Mouse (Mus musculus): ENCODE data around the gene Cln3.

Cln3 gene

DNA sequence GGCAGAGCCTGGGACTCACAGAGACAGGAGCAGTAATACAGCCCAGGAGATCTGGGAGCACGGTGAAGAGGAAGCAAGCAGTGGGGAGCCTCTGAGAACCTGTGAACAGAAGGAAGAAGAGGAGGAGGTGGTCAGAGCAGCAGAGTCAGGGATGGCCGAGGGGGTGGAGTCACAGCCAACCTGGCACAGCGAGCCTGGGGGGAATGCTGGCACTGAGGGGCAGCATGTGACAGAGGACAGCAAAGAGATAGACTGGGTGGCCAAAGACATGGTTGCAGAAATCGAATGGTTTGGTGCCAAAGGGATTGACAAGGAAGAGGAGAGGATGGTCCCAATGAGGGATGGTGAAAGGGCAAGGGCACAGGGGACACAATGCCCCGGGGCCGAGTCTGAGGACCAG, at the start of gene Cln3:
Cln3 (minus strand) TSS at position 101 of the 400 bp plus-strand sequence.
- DNase-seq (ENCODE audit: extremely low spot score, low read depth, low spot score): no peak

- DNase-seq (ENCODE audit: extremely low spot score, low read depth, low spot score): no peak
Measured at GRCm38 (mm10) chr7:126635375-126635774, 49.8 kb upstream of the Cln3 start.

DNA sequence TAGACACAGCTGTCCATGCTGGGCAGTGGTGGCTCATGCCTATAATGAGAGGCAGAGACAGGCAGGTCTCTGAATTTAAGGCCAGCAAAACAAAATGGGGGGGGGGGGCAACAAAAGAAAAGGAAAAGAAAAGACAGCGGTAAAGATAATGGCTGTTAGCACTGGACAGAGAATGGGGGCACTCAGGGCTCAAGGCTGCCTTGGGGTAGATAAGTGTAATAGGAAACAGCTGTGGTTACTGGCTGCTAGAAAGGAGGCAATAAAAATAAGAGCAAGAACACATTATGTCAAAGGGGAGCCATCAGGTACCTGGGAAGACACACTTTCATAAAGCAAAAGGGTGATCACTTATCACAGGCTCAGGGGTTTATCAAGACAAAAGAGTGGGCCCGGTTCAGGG, 46.9 kb upstream of the Cln3 start:
- DNase-seq (ENCODE audit: extremely low spot score, low read depth, low spot score): no peak

- DNase-seq (ENCODE audit: extremely low spot score, low read depth, low spot score): no peak
Measured at GRCm38 (mm10) chr7:126630824-126631518, 45.4 kb upstream of the Cln3 start, which contains the start of gene Nupr1. TSS of gene Nupr1 (minus strand) at chr7:126630861.

DNA sequence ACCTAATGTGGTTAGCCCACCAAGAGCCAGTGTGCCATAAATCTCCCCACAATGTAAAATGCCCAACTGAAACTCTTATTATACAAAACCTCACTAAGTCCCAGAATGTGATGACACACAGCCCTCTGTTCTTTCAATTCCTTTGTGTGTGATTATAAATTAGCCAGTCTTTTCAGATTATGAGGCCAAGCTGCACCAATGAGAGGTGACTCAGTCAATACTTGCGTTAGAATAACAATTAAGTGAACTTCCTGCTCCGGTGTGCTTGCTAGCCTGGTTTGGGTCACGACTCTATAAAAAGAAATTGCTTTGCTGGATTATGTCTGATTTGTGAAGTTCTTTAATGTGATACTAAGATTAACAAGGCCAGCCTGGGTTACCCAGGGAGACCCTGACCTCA, 44.3 kb upstream of the Cln3 start:
- no peak for DNase-seq (ENCODE audit: extremely low spot score, low read depth, low spot score)

DNA sequence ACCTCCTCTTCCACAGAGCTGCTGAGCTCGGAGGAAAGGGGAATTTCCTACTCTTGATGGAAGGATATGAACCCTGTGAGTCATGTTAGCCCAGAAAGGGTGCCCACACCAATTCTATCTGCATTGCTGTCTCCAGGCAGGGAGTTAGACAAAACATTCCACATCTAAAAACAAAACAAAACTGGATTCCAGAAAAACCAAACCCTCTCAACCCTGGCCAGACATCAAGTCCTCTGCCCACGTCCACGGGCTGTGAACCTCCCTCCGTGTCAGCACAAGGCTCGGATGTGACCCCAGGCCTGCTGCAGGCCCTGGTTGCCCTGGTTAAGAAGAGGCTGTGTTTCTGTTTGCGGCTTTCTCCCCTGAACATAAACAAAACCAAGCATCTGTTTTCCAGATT, 42.5 kb upstream of the Cln3 start:
- DNase-seq (ENCODE audit: extremely low spot score, low read depth, low spot score): no peak

DNA sequence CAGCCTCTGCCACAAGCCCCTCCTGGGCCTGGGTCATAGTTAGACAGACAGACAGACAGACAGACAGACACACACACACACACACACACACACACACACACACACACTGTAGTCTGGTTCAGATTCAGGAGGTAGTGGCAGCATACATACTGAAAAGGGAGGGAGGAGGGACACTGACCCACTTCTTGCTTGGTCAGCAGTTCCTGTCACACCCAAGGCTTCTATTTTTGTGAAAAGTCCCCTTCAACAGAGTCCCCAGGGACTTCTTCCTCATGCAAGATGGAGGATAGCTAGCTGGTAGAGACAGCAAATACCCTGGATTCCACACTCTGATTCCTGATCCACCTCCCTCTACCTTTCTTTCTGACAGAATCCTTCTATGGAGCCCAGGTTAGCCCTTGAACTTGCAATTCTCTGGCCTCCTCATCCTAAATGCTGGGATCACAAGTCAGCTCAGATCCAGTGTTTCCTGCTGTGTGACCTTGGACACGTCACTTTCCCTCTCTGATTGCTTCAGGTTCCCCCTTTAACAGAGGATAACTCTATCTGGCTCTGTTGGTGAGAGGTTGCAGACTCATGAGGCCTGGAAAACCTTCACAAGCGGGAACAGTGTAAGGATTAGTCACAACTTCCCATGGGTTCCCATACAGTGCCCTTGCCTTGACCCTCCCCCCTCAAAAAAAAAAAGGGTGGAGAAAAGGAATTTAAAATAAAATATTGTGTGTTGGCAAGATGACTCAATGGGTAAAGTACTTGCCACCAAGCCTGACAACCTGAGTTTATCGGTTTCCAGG, 40.4 kb upstream of the Cln3 start:
- DNase-seq (ENCODE audit: extremely low spot score, low read depth, low spot score): no peak

GRCm38 (mm10) chr7:126625369-126625768, 39.8 kb upstream of the Cln3 start:
- no peak for DNase-seq (ENCODE audit: extremely low spot score, low read depth, low spot score)

DNA sequence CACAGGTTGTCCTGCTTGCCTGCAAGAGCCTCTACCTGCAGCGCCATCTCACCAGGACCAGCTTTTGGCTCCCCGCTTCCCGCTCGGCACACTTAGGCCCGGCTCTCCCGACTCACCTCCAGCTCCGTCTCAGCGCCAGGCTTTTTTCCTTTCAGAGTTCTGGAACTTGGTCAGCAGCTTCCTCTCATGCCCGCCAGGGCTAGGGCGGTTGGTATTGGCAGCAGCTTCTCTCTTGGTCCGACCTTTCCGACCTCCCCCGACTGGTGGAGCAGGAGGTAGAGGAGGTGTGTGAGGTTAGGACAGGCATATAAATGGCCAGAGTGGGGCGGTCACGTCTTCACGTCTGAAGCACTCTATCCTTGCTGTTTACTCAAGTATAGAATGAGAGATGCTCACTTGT, 39.2 kb upstream of the Cln3 start:
- DNase-seq (ENCODE audit: extremely low spot score, low read depth, low spot score): no peak

GRCm38 (mm10) chr7:126623381-126623780, 37.8 kb upstream of the Cln3 start:
- DNase-seq (ENCODE audit: extremely low spot score, low read depth, low spot score): no peak

DNA sequence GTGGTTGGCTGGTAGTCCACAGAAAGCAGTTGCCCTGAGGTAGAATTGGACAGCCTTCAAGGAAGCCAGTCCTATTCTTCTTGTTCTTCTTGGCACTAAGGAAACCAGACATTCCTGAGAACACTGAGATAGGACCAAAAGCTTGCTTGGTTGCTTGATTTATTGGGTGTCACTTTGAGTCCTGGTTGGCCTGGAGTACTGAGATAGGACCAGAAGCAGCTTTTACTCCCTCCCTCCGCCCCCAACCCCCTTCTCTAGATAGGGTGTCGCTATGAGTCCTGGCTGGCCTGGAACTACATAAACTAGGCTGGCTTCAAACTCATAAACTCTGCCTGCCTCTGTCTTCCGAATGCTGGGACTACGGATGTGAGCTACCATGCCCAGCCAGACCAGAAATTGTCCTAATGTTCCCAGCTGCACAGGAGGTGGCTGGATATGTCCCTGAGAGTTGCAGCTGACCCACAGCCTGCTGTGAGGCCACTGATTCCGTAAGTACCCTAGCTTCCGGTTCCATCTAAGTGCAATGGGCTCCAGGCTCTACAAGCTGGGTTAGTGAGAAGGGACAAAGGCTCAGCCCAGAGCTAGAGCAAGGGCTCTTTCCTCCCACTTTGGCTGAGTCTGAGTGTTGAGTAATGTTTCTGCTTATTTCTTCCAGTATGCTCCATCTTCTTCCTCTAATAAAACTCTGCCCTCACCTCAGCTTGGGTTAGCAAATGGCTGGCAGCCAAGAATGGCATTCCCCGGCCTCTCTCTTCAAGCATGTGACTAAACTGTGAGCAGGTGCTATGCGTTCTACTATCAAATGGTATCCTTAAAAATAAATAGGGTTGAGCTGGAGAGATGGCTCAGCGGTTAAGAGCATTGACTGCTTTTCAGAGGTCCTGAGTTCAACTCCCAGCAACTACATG, 36.1 kb upstream of the Cln3 start:
- DNase-seq (ENCODE audit: extremely low spot score, low read depth, low spot score): no peak

DNA sequence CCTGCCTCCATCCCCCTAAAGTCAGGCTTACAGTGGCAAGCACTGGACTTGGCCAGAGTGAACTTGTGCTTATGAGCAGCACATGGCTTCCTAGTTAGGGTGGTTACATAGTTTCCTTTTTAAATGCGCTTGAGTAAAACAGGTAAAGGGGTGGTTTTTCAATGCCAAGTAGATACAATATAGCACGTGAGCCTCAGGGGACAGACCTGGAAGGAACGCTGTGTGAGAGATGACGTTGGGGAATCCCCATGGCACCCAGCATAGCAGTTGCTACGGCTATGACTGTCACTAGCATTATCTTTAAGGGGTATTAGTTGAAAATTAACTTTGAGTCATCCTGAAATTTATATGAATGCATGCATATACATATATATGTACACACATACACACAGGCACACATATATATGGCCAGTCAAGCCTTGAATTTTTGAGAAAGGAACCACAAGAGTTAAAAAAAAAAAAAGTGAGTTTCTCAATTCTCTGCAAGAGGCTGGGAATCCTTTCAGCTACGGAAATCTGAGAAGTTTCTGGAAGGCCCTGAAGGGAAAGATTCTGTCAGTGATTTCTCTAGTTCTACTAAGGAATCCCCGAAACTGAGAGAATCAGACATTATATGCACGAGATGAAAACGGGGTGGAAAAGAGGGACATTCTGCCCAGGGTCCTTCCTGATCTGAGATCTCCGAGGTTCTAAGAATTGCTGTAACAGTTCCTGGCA, 34.1 kb upstream of the Cln3 start:
- no peak for DNase-seq (ENCODE audit: extremely low spot score, low read depth, low spot score)

- DNase-seq (ENCODE audit: extremely low spot score, low read depth, low spot score): no peak
Measured at GRCm38 (mm10) chr7:126616707-126617106, 31.1 kb upstream of the Cln3 start.

DNA sequence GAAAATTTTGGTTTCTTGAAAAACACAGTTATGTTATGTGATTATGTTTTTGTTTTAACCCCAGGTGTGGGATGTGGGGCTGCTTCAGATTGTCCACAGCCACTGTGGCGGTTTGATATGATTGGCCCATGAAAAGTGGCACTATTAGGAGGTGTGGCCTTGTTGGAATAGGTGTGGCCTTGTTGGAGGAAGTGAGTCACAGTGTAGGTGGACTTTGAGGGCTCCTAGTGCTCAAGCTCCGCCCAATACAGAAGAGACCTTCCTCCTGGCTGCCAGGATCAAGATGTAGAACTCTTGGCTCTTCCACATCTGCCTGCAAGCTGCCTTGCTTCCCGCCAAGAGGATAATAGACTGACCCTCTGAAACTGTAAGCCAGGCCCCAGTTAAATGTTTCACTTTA, 27.1 kb upstream of the Cln3 start:
- DNase-seq (ENCODE audit: extremely low spot score, low read depth, low spot score): no peak

DNA sequence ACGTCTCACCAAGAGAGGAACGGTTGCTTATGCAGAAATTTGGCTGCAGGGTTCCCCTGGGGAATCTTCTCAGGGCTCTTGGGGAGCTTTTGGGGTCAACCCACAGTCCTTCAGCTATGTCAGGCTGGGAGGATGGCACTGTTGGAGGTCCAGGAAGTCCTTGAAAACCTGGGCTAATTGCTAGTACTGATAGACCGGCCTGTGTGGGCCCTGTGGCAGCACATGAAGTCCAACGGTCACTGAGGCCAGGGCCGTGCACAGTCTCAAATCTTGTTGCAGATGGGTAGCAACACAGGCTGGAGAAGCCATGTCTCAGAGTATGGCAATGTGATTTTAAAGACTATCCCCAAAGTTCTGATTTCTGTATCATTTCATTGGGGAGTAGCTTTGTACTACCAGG, 22.2 kb upstream of the Cln3 start:
- DNase-seq (ENCODE audit: extremely low spot score, low read depth, low spot score): no peak

- no peak for DNase-seq (ENCODE audit: extremely low spot score, low read depth, low spot score)
Measured at GRCm38 (mm10) chr7:126607064-126607463, 21.4 kb upstream of the Cln3 start.

DNA sequence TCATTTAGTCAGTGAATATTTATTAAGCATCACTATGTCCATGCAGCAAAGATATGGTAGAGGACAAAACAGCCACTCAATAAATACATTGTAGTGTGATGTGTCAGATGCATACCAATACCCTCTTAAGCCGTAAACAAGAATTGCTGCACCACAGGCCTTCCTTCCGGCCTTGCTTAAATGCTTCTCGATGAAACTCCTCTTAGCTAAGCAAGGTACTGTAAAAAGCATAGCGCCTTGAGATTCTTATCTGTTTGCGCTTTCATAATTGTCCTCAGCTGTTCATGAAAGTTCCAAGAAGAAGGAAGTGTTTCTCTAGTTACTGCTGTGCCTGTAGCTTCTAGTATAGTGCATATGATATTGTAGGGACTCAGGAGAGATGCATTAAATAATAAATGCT, 21.0 kb upstream of the Cln3 start:
- no peak for DNase-seq (ENCODE audit: extremely low spot score, low read depth, low spot score)

GRCm38 (mm10) chr7:126602650-126603049, 17.0 kb upstream of the Cln3 start:
- DNase-seq (ENCODE audit: extremely low spot score, low read depth, low spot score): no peak

GRCm38 (mm10) chr7:126601896-126602295, 16.3 kb upstream of the Cln3 start:
- DNase-seq (ENCODE audit: extremely low spot score, low read depth, low spot score): no peak

- no peak for DNase-seq (ENCODE audit: extremely low spot score, low read depth, low spot score)
Measured at GRCm38 (mm10) chr7:126598919-126599318, 13.3 kb upstream of the Cln3 start.

- DNase-seq (ENCODE audit: extremely low spot score, low read depth, low spot score): no peak
Measured at GRCm38 (mm10) chr7:126596414-126596813, 10.8 kb upstream of the Cln3 start.
